Mouse (Mus musculus) lung, adult 2 months (tissue): ENCODE data around the gene Mmp23.

Experiments
- CTCF ChIP-seq: fragments of 200-500 bp; IDR thresholded peaks from 2 replicates; pipeline ENCODE4 v1.5.1; 2011; ENCODE audit warnings: mild to moderate bottlenecking, low read length, control low read depth; ENCODE audit not compliant: insufficient read depth
- POLR2A ChIP-seq: fragments of 200-500 bp; IDR thresholded peaks from 2 replicates; pipeline ENCODE4 v1.6.1; 2011; ENCODE audit warnings: low read depth, mild to moderate bottlenecking, control low read depth, low read length, borderline replicate concordance; ENCODE audit errors: extremely low read depth

DNA sequence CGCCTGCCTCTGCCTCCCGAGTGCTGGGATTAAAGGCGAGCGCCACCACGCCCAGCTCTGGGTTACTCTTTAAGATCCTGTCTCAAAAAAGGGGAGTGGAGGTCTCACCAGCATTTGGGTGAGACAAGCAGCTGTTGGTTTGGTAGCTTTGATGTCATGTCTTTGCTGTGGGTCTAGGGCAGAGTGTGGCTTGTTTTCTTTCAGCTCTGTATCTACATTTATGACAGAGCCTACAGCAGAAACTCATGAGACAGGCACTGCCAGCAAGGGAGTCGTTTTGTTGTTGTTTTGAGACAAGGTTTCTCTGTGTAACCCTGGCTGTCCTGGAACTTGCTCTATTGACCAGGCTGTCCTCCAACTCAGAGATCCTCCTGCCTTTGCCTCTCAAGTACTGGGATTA, 49.4 kb downstream of the Mmp23 start:
- TF ChIP-seq CTCF: no peak
- TF ChIP-seq POLR2A: no peak
